Mouse (Mus musculus) lung, embryonic 16.5 days (tissue): ENCODE results near the gene Tox3. TPM values are rescaled to one million over a fixed set of nuclear protein-coding genes. Genes with fewer than 3 reads are reported as not detected.
A peak's percentile ranks its signal among the peaks of the same experiment; 100 is the strongest.

ENCODE experiments used
- ATAC-seq: fragments of 200-750 bp; cut with Nextera tagmentation; 2 replicates; pipeline ENCODE4 v1.8.0; 2017; ENCODE audit warnings: low read depth, mild to moderate bottlenecking, moderate library complexity
- H3K27ac ChIP-seq: fragments of 300-500 bp; sonication (generic); 2 replicates; pipeline ENCODE4 v1.5.1; 2014; ENCODE audit warnings: mild to moderate bottlenecking, control low read depth, low read length
- H3K27me3 ChIP-seq: fragments of 300-500 bp; sonication (generic); 2 replicates; pipeline ENCODE4 v1.6.1; 2014; ENCODE audit warnings: low read depth, low read length, mixed read lengths; ENCODE audit not compliant: control insufficient read depth, insufficient read depth
- H3K36me3 ChIP-seq: fragments of 300-500 bp; sonication (generic); 2 replicates; pipeline ENCODE4 v1.6.1; 2014; ENCODE audit warnings: low read length; ENCODE audit not compliant: control insufficient read depth, insufficient read depth
- H3K4me1 ChIP-seq: fragments of 300-500 bp; sonication (generic); replicated peaks from 2 replicates; pipeline ENCODE4 v1.6.1; 2014; ENCODE audit warnings: low read length, mixed read lengths; ENCODE audit not compliant: control insufficient read depth, insufficient read depth
- H3K4me2 ChIP-seq: fragments of 300-500 bp; sonication (generic); 2 replicates; pipeline ENCODE4 v1.6.1; 2014; ENCODE audit warnings: low read depth, low read length, control low read depth
- H3K4me3 ChIP-seq: fragments of 300-500 bp; sonication (generic); 2 replicates; pipeline ENCODE4 v1.5.1; 2014; ENCODE audit warnings: mild to moderate bottlenecking, low read length, control low read depth
- H3K9ac ChIP-seq: fragments of 300-500 bp; sonication (generic); 2 replicates; pipeline ENCODE4 v1.6.1; 2014; ENCODE audit warnings: low read length, control low read depth
- H3K9me3 ChIP-seq: fragments of 300-500 bp; sonication (generic); 2 replicates; pipeline ENCODE4 v1.6.1; 2016; ENCODE audit warnings: low read length; ENCODE audit not compliant: control insufficient read depth
- WGBS: fragments of 180-500 bp; shearing (Covaris S2); extraction: QIAGEN DNeasy Blood & Tissue Kit; methylation state at CpG from one replicate; pipeline ENCODE4 v1.1.7; 2014; 5-methylcytosine and 5-hydroxymethylcytosine counted together
- polyA plus RNA-seq: library from polyadenylated mRNA; unstranded; fragments of >200 nt; fragmentation: Nextera tagmentation; extraction: Ambion mirVana; gene quantifications from 2 replicates; pipeline ENCODE4 v1.2.1, GENCODE M21; 2015

Tox3 gene
- polyA plus RNA-seq, 1 experiment from 2014 or later, result 3.0 TPM

GRCm38 (mm10) chr8:90300973-90301372 is 47.2 kb downstream of the Tox3 start:
- no peak for ATAC-seq
- Histone ChIP-seq H3K9ac (no peak overlapping the region), H3K36me3 (no peaks in the 10 kb centered on the region), H3K9me3 (no peaks in the 10 kb centered on the region), H3K27me3 (no peaks in the 10 kb centered on the region), H3K4me3 (no peak overlapping the region), H3K27ac (no peak overlapping the region), H3K4me2 (no peak overlapping the region), H3K4me1 (peaks cover 11% of the 10 kb centered on the region; the same call in 1 of the 2 replicates)
- 34% methylated on average over 2 of the region's 2 CpGs for WGBS

DNA sequence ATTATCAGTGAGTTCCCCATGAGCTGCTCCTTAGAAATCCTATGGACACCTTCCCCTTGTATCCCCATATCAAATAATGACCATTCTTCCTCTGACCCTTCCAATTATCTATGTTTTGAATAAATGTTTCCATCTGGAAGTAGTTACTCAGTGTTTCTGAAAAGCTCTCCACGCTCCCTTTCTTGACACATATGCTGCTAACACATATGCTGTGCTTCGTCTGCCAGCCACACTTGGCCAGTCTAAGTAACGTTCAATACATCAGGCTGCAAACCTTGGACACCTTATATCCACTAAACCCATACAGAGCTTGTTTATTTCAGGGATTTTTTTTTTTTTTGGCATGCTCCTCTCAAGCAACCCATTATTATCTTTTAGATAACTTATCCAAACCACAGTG is 54.1 kb downstream of the Tox3 start:
- no peaks in the 10 kb centered on the region for H3K9me3 ChIP-seq
- no peak overlapping the region for H3K27ac ChIP-seq
- no peaks in the 10 kb centered on the region for H3K27me3 ChIP-seq
- no peaks in the 10 kb centered on the region; the same call in 1 of the 2 replicates for H3K36me3 ChIP-seq
- no peak overlapping the region for H3K9ac ChIP-seq
- H3K4me1 ChIP-seq, result no peaks in the 10 kb centered on the region
- H3K4me3 ChIP-seq, result no peak overlapping the region
- ATAC-seq, result no peak
- no peak overlapping the region for H3K4me2 ChIP-seq
- WGBS, result 67% methylated on average over 3 of the region's 3 CpGs

DNA sequence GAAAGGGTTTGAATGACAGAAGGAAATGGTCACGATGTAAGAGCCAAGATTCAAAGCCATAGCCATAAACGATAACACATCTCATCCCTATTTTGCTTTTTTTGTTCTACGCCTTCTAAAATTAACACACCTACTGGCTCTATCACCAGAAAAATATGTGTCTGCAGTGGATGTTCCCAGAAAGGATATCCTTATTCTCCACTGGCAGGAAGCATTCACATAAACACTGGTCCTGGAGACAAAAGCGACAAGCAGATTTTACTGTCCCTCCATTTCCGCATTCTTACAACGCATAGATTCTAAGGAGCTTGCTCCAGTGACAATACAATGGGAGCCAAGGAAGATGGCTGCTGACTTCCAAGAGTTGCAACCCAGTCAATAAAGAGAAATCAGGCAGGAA is 57.3 kb downstream of the Tox3 start:
- Histone ChIP-seq H3K4me2 (no peak overlapping the region), H3K4me1 (no peaks in the 10 kb centered on the region), H3K9me3 (no peaks in the 10 kb centered on the region), H3K36me3 (no peaks in the 10 kb centered on the region; the same call in 1 of the 2 replicates), H3K9ac (no peak overlapping the region), H3K27me3 (no peaks in the 10 kb centered on the region), H3K4me3 (no peak overlapping the region), H3K27ac (no peak overlapping the region; the same call in 1 of the 2 replicates)
- WGBS, result 63% methylated on average over 6 of the region's 6 CpGs
- peak; percentile 65 for ATAC-seq

DNA sequence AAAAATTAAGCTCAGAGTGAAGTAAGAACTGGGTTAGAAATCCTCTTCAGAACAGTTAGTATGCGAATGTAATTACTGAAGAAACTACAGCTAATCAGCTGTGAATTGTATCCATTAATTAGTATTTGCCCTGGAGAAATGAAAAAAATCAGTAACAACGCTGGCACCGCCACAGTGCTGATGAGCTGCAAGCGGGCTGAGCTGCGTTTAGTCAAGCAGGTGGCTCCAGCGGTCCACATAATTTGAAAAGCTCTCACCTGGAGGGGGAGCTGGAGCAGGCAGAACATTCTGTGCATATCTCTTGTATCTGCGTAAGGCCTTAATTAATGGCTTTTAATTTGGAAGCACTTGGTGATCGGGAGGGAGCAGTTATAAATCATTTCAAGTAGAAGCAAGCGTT is 71.4 kb downstream of the Tox3 start:
- H3K9me3 ChIP-seq, result no peaks in the 10 kb centered on the region
- 79% methylated on average over 9 of the region's 9 CpGs for WGBS
- no peaks in the 10 kb centered on the region for H3K27me3 ChIP-seq
- no peak for ATAC-seq
- no peak overlapping the region for H3K27ac ChIP-seq
- no peaks in the 10 kb centered on the region for H3K36me3 ChIP-seq
- H3K4me2 ChIP-seq, result no peak overlapping the region
- no peak overlapping the region for H3K9ac ChIP-seq
- H3K4me3 ChIP-seq, result no peak overlapping the region
- H3K4me1 ChIP-seq, result no peaks in the 10 kb centered on the region

- Histone ChIP-seq H3K4me3 (no peak overlapping the region), H3K36me3 (no peaks in the 10 kb centered on the region), H3K4me1 (no peaks in the 10 kb centered on the region), H3K9me3 (no peaks in the 10 kb centered on the region), H3K27ac (no peak overlapping the region), H3K4me2 (no peak overlapping the region), H3K27me3 (no peaks in the 10 kb centered on the region), H3K9ac (no peak overlapping the region)
- ATAC-seq, result no peak
- 56% methylated on average over 7 of the region's 7 CpGs for WGBS
Observed at GRCm38 (mm10) chr8:90273182-90273581, 75.0 kb downstream of the Tox3 start.

DNA sequence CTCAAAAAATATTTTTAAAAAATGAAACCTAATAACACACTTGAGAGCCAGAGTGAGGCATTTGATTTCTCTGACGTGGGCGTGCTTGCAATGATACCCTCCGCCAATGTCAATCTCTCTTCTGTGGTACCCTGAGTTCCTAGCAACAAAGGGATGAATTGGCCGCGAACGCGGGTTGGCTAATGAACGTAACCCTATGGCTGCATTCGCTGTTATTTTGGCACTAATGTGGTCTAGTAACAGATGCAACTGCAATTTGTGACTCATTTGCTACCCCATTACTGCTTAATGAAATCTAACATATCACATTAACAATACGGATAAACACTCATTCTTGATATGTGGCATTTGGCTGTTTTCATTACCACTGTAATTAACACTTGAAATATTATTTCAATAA is 76.2 kb downstream of the Tox3 start:
- H3K36me3 ChIP-seq, result no peaks in the 10 kb centered on the region
- no peaks in the 10 kb centered on the region for H3K4me1 ChIP-seq
- H3K9ac ChIP-seq, result no peak overlapping the region
- no peak overlapping the region for H3K4me2 ChIP-seq
- H3K9me3 ChIP-seq, result no peaks in the 10 kb centered on the region
- no peak for ATAC-seq
- no peaks in the 10 kb centered on the region for H3K27me3 ChIP-seq
- WGBS, result 96% methylated on average over 10 of the region's 10 CpGs
- no peak overlapping the region for H3K4me3 ChIP-seq
- H3K27ac ChIP-seq, result no peak overlapping the region

DNA sequence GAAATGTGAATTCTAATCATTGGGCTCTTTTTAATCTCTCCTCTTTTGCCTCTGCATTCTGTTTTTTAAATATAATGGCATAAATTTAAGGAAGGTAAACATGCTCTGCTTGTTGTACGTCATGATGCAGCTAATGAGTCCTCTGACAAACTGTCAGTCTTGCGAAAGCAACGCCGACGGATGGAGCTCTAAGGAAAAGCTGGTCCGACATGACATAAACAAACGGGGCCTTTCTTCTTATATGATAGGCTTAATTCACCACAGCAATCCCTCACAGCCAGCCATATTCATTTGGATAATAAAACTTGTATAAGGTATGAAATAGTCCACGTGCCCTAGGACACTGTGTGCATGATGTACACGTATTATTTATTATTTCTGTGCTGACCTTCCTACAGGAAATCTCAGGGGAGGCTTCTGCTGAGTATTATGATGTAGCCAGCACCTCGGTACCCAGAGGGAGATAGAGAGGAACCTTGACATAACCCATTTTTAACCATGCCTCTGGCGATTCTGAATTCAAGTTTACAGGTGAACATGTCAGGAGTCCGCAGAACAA is 80.4 kb downstream of the Tox3 start:
- 47% methylated on average over 12 of the region's 12 CpGs for WGBS
- Histone ChIP-seq H3K27ac (no peak overlapping the region), H3K4me2 (no peak overlapping the region), H3K9me3 (no peaks in the 10 kb centered on the region), H3K36me3 (no peaks in the 10 kb centered on the region), H3K27me3 (no peaks in the 10 kb centered on the region), H3K9ac (no peak overlapping the region), H3K4me1 (no peaks in the 10 kb centered on the region), H3K4me3 (no peak overlapping the region)
- ATAC-seq, result 0 out of 2 replicates have a peak, but pooled peaks have one; percentile 7

DNA sequence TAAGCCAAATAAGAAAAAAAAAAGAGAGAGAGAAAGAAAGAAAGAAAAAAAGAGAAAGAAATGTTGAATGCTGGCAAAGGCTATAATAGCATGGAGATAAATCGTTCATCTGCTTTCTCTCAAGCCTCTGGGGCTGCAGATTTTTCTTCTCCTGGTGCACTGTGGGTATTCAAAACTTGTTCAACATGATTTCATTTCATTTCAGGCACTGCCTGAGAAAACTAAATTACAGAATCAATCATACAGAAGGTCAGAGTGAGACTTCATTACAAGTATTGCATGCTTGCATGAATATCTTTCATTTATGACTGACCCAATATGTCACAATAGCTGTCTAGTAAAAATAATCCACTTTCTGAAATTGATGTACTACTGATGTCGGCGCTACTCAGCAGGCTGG is 81.2 kb downstream of the Tox3 start:
- no peaks in the 10 kb centered on the region for H3K4me1 ChIP-seq
- no peak for ATAC-seq

GRCm38 (mm10) chr8:90266239-90266638 is 81.9 kb downstream of the Tox3 start:
- no peak overlapping the region for H3K4me2 ChIP-seq
- WGBS, result 73% methylated on average over 8 of the region's 8 CpGs
- no peak overlapping the region for H3K9ac ChIP-seq
- no peak for ATAC-seq
- no peaks in the 10 kb centered on the region for H3K27me3 ChIP-seq
- no peaks in the 10 kb centered on the region for H3K36me3 ChIP-seq
- no peak overlapping the region for H3K27ac ChIP-seq
- H3K9me3 ChIP-seq, result no peaks in the 10 kb centered on the region
- H3K4me3 ChIP-seq, result no peak overlapping the region
- no peaks in the 10 kb centered on the region for H3K4me1 ChIP-seq

More for the DNA sequence above, 81.2 kb downstream of the Tox3 start:
- H3K9me3 ChIP-seq, result no peaks in the 10 kb centered on the region
- no peak overlapping the region for H3K4me3 ChIP-seq
- no peaks in the 10 kb centered on the region for H3K36me3 ChIP-seq
- no peak overlapping the region for H3K9ac ChIP-seq
- no peak overlapping the region for H3K27ac ChIP-seq
- no peaks in the 10 kb centered on the region for H3K27me3 ChIP-seq
- WGBS, result 70% methylated on average over 3 of the region's 3 CpGs
- no peak overlapping the region for H3K4me2 ChIP-seq
